Mouse (Mus musculus) left cerebral cortex, adult 18-20 months (tissue): ENCODE results near the gene Tuba1a. TPM values are rescaled to one million over a fixed set of nuclear protein-coding genes. Genes with fewer than 3 reads are reported as not detected.
"Not testable (repeated sequence)": the region's sequence is repeated elsewhere in the genome, so short reads cannot be mapped to it uniquely, and the experiment has no call there.

Experiments used
- DNase-seq, 2 experiments: peaks; one replicate each; pipeline ENCODE4 v3.0.0; 2021 to 2022; ENCODE audit warnings: low spot score in 2 of 2, mixed read lengths in 1 of 2
- total RNA-seq, 2 experiments: library from RNA; stranded (reverse); gene quantifications; 2 replicates each; pipeline ENCODE4 v1.2.3; 2021

Tuba1a gene
- total RNA-seq, 2 experiments from 2014 or later, result 874 to 893 TPM

GRCm38 (mm10) chr15:98928598-98929240, 24.8 kb downstream of the Tuba1a start:
- DNase-seq, result peak; percentile 63 to 65

- DNase-seq, result no peak
Observed at GRCm38 (mm10) chr15:98927566-98927965, 25.9 kb downstream of the Tuba1a start.

- DNase-seq, result no peak
Observed at GRCm38 (mm10) chr15:98924682-98925081, 28.8 kb downstream of the Tuba1a start.

- DNase-seq, result no peak
Observed at GRCm38 (mm10) chr15:98923031-98923537, 30.4 kb downstream of the Tuba1a start.

GRCm38 (mm10) chr15:98922581-98922980, 30.9 kb downstream of the Tuba1a start:
- DNase-seq, result no peak

- no peak for DNase-seq
Observed at GRCm38 (mm10) chr15:98921510-98921909, 32.0 kb downstream of the Tuba1a start.

GRCm38 (mm10) chr15:98918499-98918895, 35.0 kb downstream of the Tuba1a start:
- not testable (repeated sequence) for DNase-seq

- peak; percentile 98 to 99 for DNase-seq
Observed at GRCm38 (mm10) chr15:98917538-98918498, 35.7 kb downstream of the Tuba1a start, which contains the start of gene Lmbr1l. Gene Lmbr1l, minus strand, starts transcription at chr15:98918231.

- DNase-seq, result no peak
Observed at GRCm38 (mm10) chr15:98917091-98917490, 36.4 kb downstream of the Tuba1a start.

GRCm38 (mm10) chr15:98916016-98916415, 37.5 kb downstream of the Tuba1a start:
- DNase-seq, result no peak

GRCm38 (mm10) chr15:98914903-98915302, 38.6 kb downstream of the Tuba1a start:
- no peak for DNase-seq

- no peak for DNase-seq
Observed at GRCm38 (mm10) chr15:98904692-98905091, 48.8 kb downstream of the Tuba1a start.

GRCm38 (mm10) chr15:98902600-98902999, 50.9 kb downstream of the Tuba1a start:
- no peak for DNase-seq

GRCm38 (mm10) chr15:98901530-98901929, 52.0 kb downstream of the Tuba1a start:
- DNase-seq, result no peak

Other genes with a start within 250 kb of the Tuba1a start
- gene Ccdc65, start 245.5 kb downstream of the Tuba1a start, total RNA-seq, result 10 to 100 TPM in 1 of 2 experiments, 1 to 10 TPM in 1; 9.5 to 10.5 TPM
- 1 to 10 TPM; 1.9 to 2.6 TPM for gene Fkbp11, start 225.5 kb downstream of the Tuba1a start, total RNA-seq
- gene Arf3, start 190.5 kb downstream of the Tuba1a start, total RNA-seq, result 100 to 1,000 TPM; 724 to 773 TPM
- 1 to 10 TPM in 1 of 2 experiments, under 1 TPM in 1; 0.63 to 1.1 TPM for gene Wnt10b, start 175.6 kb downstream of the Tuba1a start, total RNA-seq
- not detected for gene Wnt1, start 163.8 kb downstream of the Tuba1a start, total RNA-seq
- gene Ddn, start 144.2 kb downstream of the Tuba1a start, total RNA-seq, result 100 to 1,000 TPM; 778 to 797 TPM
- 10 to 100 TPM; 54.6 to 56.2 TPM for gene Prkag1, start 122.2 kb downstream of the Tuba1a start, total RNA-seq
- 10 to 100 TPM; 74.3 to 77.8 TPM for gene Kmt2d, start 82.5 kb downstream of the Tuba1a start, total RNA-seq
- 10 to 100 TPM in 1 of 2 experiments, 1 to 10 TPM in 1; 8.6 to 12.9 TPM for gene Rhebl1, start 59.2 kb downstream of the Tuba1a start, total RNA-seq
- under 1 TPM; 0.21 to 0.26 TPM for gene Dhh, start 55.2 kb downstream of the Tuba1a start, total RNA-seq
- gene Lmbr1l, start 35.5 kb downstream of the Tuba1a start, total RNA-seq, result 10 to 100 TPM; 12.9 to 17.9 TPM
- gene Tuba1b, start 19.1 kb downstream of the Tuba1a start, total RNA-seq, result 100 to 1,000 TPM; 584 to 602 TPM
- gene Gm49450, start 152 bp downstream of the Tuba1a start, total RNA-seq, result not detected
- gene Tuba1c, start 76.2 kb upstream of the Tuba1a start, total RNA-seq, result 10 to 100 TPM; 65.4 to 66.8 TPM
- gene Prph, start 101.5 kb upstream of the Tuba1a start, total RNA-seq, result 1 to 10 TPM in 1 of 2 experiments, under 1 TPM in 1; 0.77 to 2.6 TPM
- gene Troap, start 120.9 kb upstream of the Tuba1a start, total RNA-seq, result not detected
- not detected for gene C1ql4, start 134.1 kb upstream of the Tuba1a start, total RNA-seq
- not detected for gene Dnajc22, start 139.5 kb upstream of the Tuba1a start, total RNA-seq
- 10 to 100 TPM; 32.5 to 33.5 TPM for gene Spats2, start 172.2 kb upstream of the Tuba1a start, total RNA-seq